Mouse (Mus musculus): ENCODE measurements around the gene Sox6. TPM values are rescaled to one million over a fixed set of nuclear protein-coding genes. Genes with fewer than 3 reads are reported as not detected.

Gene Sox6
- total RNA-seq, 1 experiment: 1.2 TPM

GRCm38 (mm10) chr7:115734137-115734536, 304.5 kb downstream of the Sox6 start:
- in situ Hi-C loops (cut with MboI; ENCODE audit: low sequenced_read_pairs in 2 of 2, unreplicated experiment in 2 of 2): no loop called here
- DNase-seq (ENCODE audit: low read depth, low spot score): no peak
- H3K9ac ChIP-seq (ENCODE audit: insufficient read depth, low read depth, low read length, poor library complexity, severe bottlenecking): no peak overlapping the region

GRCm38 (mm10) chr7:115732824-115733223, 305.8 kb downstream of the Sox6 start:
- no peak overlapping the region for H3K9ac ChIP-seq (ENCODE audit: insufficient read depth, low read depth, low read length, poor library complexity, severe bottlenecking)
- H3K27ac ChIP-seq (ENCODE audit: insufficient read depth, low read depth, low read length, poor library complexity, severe bottlenecking): no peak overlapping the region

More at GRCm38 (mm10) chr7:115734137-115734536, 304.5 kb downstream of the Sox6 start:
- Histone ChIP-seq H3K27ac (ENCODE audit: insufficient read depth, low read depth, low read length, poor library complexity, severe bottlenecking) (no peak overlapping the region), H3K4me3 (ENCODE audit: insufficient read depth in 1 of 2, low read depth in 1 of 2, low read length in 2 of 2, poor library complexity in 1 of 2, severe bottlenecking in 1 of 2) (no peak overlapping the region), H3K9me3 (ENCODE audit: control insufficient read depth, insufficient read depth, low read depth, low read length) (no peaks in the 10 kb centered on the region), H3K36me3 (ENCODE audit: control insufficient read depth, insufficient read depth, low read length, poor library complexity, severe bottlenecking) (no peaks in the 10 kb centered on the region), H3K4me1 (ENCODE audit: control insufficient read depth in 2 of 2, insufficient read depth in 2 of 2, low read length in 2 of 2, poor library complexity in 1 of 2) (no peaks in the 10 kb centered on the region)
- TF ChIP-seq CHD2 (IDR thresholded peaks at IDR 0.05; ENCODE audit: low read depth, low read length) (no peak), HCFC1 (IDR thresholded peaks at IDR 0.05; ENCODE audit: borderline replicate concordance, insufficient read depth, low read length) (no peak), ZNF384 (IDR thresholded peaks at IDR 0.05; ENCODE audit: low read depth, low read length) (no peak), MAFK (IDR thresholded peaks at IDR 0.05; ENCODE audit: insufficient read depth, low read depth, low read length) (no peak), ZC3H11A (IDR thresholded peaks at IDR 0.05; ENCODE audit: borderline replicate concordance, low read depth, low read length) (no peak)

GRCm38 (mm10) chr7:115726776-115727175, 311.8 kb downstream of the Sox6 start:
- Histone ChIP-seq H3K4me3 (ENCODE audit: insufficient read depth in 1 of 2, low read depth in 1 of 2, low read length in 2 of 2, poor library complexity in 1 of 2, severe bottlenecking in 1 of 2) (no peak overlapping the region), H3K9me3 (ENCODE audit: control insufficient read depth, insufficient read depth, low read depth, low read length) (no peaks in the 10 kb centered on the region), H3K9ac (ENCODE audit: insufficient read depth, low read depth, low read length, poor library complexity, severe bottlenecking) (no peak overlapping the region), H3K36me3 (ENCODE audit: control insufficient read depth, insufficient read depth, low read length, poor library complexity, severe bottlenecking) (no peaks in the 10 kb centered on the region), H3K4me1 (ENCODE audit: control insufficient read depth in 2 of 2, insufficient read depth in 2 of 2, low read length in 2 of 2, poor library complexity in 1 of 2) (no peaks in the 10 kb centered on the region), H3K27ac (ENCODE audit: insufficient read depth, low read depth, low read length, poor library complexity, severe bottlenecking) (no peak overlapping the region)
- no peak for TF ChIP-seq MAFK (IDR thresholded peaks at IDR 0.05; ENCODE audit: insufficient read depth, low read depth, low read length)
- TF ChIP-seq HCFC1 (IDR thresholded peaks at IDR 0.05; ENCODE audit: borderline replicate concordance, insufficient read depth, low read length): no peak
- TF ChIP-seq ZC3H11A (IDR thresholded peaks at IDR 0.05; ENCODE audit: borderline replicate concordance, low read depth, low read length): no peak
- TF ChIP-seq ZNF384 (IDR thresholded peaks at IDR 0.05; ENCODE audit: low read depth, low read length): no peak
- no peak for TF ChIP-seq CHD2 (IDR thresholded peaks at IDR 0.05; ENCODE audit: low read depth, low read length)
- no peak for DNase-seq (ENCODE audit: low read depth, low spot score)
- in situ Hi-C loops (cut with MboI; ENCODE audit: low sequenced_read_pairs in 2 of 2, unreplicated experiment in 2 of 2): no loop called here

More at GRCm38 (mm10) chr7:115732824-115733223, 305.8 kb downstream of the Sox6 start:
- no peak for DNase-seq (ENCODE audit: low read depth, low spot score)
- no peaks in the 10 kb centered on the region for H3K4me1 ChIP-seq (ENCODE audit: control insufficient read depth in 2 of 2, insufficient read depth in 2 of 2, low read length in 2 of 2, poor library complexity in 1 of 2)
- no peaks in the 10 kb centered on the region for H3K9me3 ChIP-seq (ENCODE audit: control insufficient read depth, insufficient read depth, low read depth, low read length)
- no peaks in the 10 kb centered on the region for H3K36me3 ChIP-seq (ENCODE audit: control insufficient read depth, insufficient read depth, low read length, poor library complexity, severe bottlenecking)
- no peak for TF ChIP-seq HCFC1 (IDR thresholded peaks at IDR 0.05; ENCODE audit: borderline replicate concordance, insufficient read depth, low read length)
- TF ChIP-seq CHD2 (IDR thresholded peaks at IDR 0.05; ENCODE audit: low read depth, low read length): no peak
- TF ChIP-seq ZNF384 (IDR thresholded peaks at IDR 0.05; ENCODE audit: low read depth, low read length): no peak
- TF ChIP-seq ZC3H11A (IDR thresholded peaks at IDR 0.05; ENCODE audit: borderline replicate concordance, low read depth, low read length): no peak
- no peak for TF ChIP-seq MAFK (IDR thresholded peaks at IDR 0.05; ENCODE audit: insufficient read depth, low read depth, low read length)
- H3K4me3 ChIP-seq (ENCODE audit: insufficient read depth in 1 of 2, low read depth in 1 of 2, low read length in 2 of 2, poor library complexity in 1 of 2, severe bottlenecking in 1 of 2): no peak overlapping the region
- in situ Hi-C loops (cut with MboI; ENCODE audit: low sequenced_read_pairs in 2 of 2, unreplicated experiment in 2 of 2): no loop called here

GRCm38 (mm10) chr7:115724404-115724803, 314.2 kb downstream of the Sox6 start:
- TF ChIP-seq HCFC1 (IDR thresholded peaks at IDR 0.05; ENCODE audit: borderline replicate concordance, insufficient read depth, low read length) (no peak), MAFK (IDR thresholded peaks at IDR 0.05; ENCODE audit: insufficient read depth, low read depth, low read length) (no peak), ZC3H11A (IDR thresholded peaks at IDR 0.05; ENCODE audit: borderline replicate concordance, low read depth, low read length) (no peak), CHD2 (IDR thresholded peaks at IDR 0.05; ENCODE audit: low read depth, low read length) (no peak), ZNF384 (IDR thresholded peaks at IDR 0.05; ENCODE audit: low read depth, low read length) (no peak)
- Histone ChIP-seq H3K36me3 (ENCODE audit: control insufficient read depth, insufficient read depth, low read length, poor library complexity, severe bottlenecking) (no peaks in the 10 kb centered on the region), H3K9me3 (ENCODE audit: control insufficient read depth, insufficient read depth, low read depth, low read length) (no peaks in the 10 kb centered on the region), H3K27ac (ENCODE audit: insufficient read depth, low read depth, low read length, poor library complexity, severe bottlenecking) (no peak overlapping the region), H3K9ac (ENCODE audit: insufficient read depth, low read depth, low read length, poor library complexity, severe bottlenecking) (no peak overlapping the region), H3K4me3 (ENCODE audit: insufficient read depth in 1 of 2, low read depth in 1 of 2, low read length in 2 of 2, poor library complexity in 1 of 2, severe bottlenecking in 1 of 2) (no peak overlapping the region), H3K4me1 (ENCODE audit: control insufficient read depth in 2 of 2, insufficient read depth in 2 of 2, low read length in 2 of 2, poor library complexity in 1 of 2) (no peaks in the 10 kb centered on the region)
- DNase-seq (ENCODE audit: low read depth, low spot score): no peak
- in situ Hi-C loops (cut with MboI; ENCODE audit: low sequenced_read_pairs in 2 of 2, unreplicated experiment in 2 of 2): no loop called here
